Mouse (Mus musculus): ENCODE data around the gene Fas. TPM values are rescaled to one million over a fixed set of nuclear protein-coding genes. Genes with fewer than 3 reads are reported as not detected.

The Fas gene
- total RNA-seq, 2 experiments from 2014 or later = 3.8 to 5.9 TPM

GRCm38 (mm10) chr19:34353291-34353805, 62.9 kb downstream of the Fas start:
- no peak for DNase-seq (ENCODE audit: low spot score)

- no peak for DNase-seq (ENCODE audit: low spot score)
Measured at GRCm38 (mm10) chr19:34362639-34363038, 72.2 kb downstream of the Fas start.

- DNase-seq (ENCODE audit: low spot score) = no peak
Measured at GRCm38 (mm10) chr19:34369551-34369950, 79.1 kb downstream of the Fas start.

GRCm38 (mm10) chr19:34370397-34370796, 79.9 kb downstream of the Fas start:
- DNase-seq (ENCODE audit: low spot score) = no peak

Other genes with a start within 250 kb of the Fas start
- gene Lipn, start 223.3 kb upstream of the Fas start, total RNA-seq (2021) = not detected
- gene Lipm, start 189.7 kb upstream of the Fas start, total RNA-seq (2021) = not detected
- not detected for gene Ankrd22, start 124.6 kb upstream of the Fas start, total RNA-seq (2021)
- gene Stambpl1, start 98.4 kb upstream of the Fas start, total RNA-seq (2021) = 1 to 10 TPM in 1 of 2 experiments, under 1 TPM in 1; 0.39 to 1.2 TPM
- 10 to 100 TPM; 51.7 to 82.1 TPM for gene Acta2, start 35.1 kb upstream of the Fas start, total RNA-seq (2021)
- not detected for gene Ch25h, start 184.5 kb downstream of the Fas start, total RNA-seq (2021)
- 1 to 10 TPM; 4.6 to 5.3 TPM for gene Lipa, start 236.8 kb downstream of the Fas start, total RNA-seq (2021)